Mouse (Mus musculus): ENCODE measurements around the gene Dcst1.
A peak's percentile ranks its signal among the peaks of the same experiment; 100 is the strongest.

Dcst1 gene

GRCm38 (mm10) chr3:89388134-89388881, 23.3 kb upstream of the Dcst1 start:
- DNase-seq (ENCODE audit: low read depth, low spot score), result no peak

- DNase-seq (ENCODE audit: low read depth, low spot score), result no peak
Measured at GRCm38 (mm10) chr3:89387632-89388031, 22.6 kb upstream of the Dcst1 start.

- no peak for DNase-seq (ENCODE audit: low read depth, low spot score)
Measured at GRCm38 (mm10) chr3:89386438-89387420, 21.7 kb upstream of the Dcst1 start.

- no peak for DNase-seq (ENCODE audit: low read depth, low spot score)
Measured at GRCm38 (mm10) chr3:89385451-89385850, 20.4 kb upstream of the Dcst1 start.

- peak; percentile 84 for DNase-seq (ENCODE audit: low read depth, low spot score)
Measured at GRCm38 (mm10) chr3:89384331-89385076, 19.5 kb upstream of the Dcst1 start.

GRCm38 (mm10) chr3:89383651-89384255, 18.7 kb upstream of the Dcst1 start:
- DNase-seq (ENCODE audit: low read depth, low spot score), result no peak

GRCm38 (mm10) chr3:89382950-89383349, 17.9 kb upstream of the Dcst1 start:
- DNase-seq (ENCODE audit: low read depth, low spot score), result no peak

GRCm38 (mm10) chr3:89382033-89382882, 17.2 kb upstream of the Dcst1 start:
- no peak for DNase-seq (ENCODE audit: low read depth, low spot score)

- no peak for DNase-seq (ENCODE audit: low read depth, low spot score)
Measured at GRCm38 (mm10) chr3:89381233-89381632, 16.2 kb upstream of the Dcst1 start.

GRCm38 (mm10) chr3:89380711-89381110, 15.7 kb upstream of the Dcst1 start:
- DNase-seq (ENCODE audit: low read depth, low spot score), result no peak

GRCm38 (mm10) chr3:89380291-89380690, 15.2 kb upstream of the Dcst1 start:
- no peak for DNase-seq (ENCODE audit: low read depth, low spot score)

GRCm38 (mm10) chr3:89379388-89380131, 14.5 kb upstream of the Dcst1 start:
- no peak for DNase-seq (ENCODE audit: low read depth, low spot score)

GRCm38 (mm10) chr3:89378394-89379067, 13.5 kb upstream of the Dcst1 start:
- DNase-seq (ENCODE audit: low read depth, low spot score), result no peak

GRCm38 (mm10) chr3:89377831-89378230, 12.8 kb upstream of the Dcst1 start:
- no peak for DNase-seq (ENCODE audit: low read depth, low spot score)

GRCm38 (mm10) chr3:89373581-89374231, 8.7 kb upstream of the Dcst1 start:
- DNase-seq (ENCODE audit: low read depth, low spot score), result no peak

GRCm38 (mm10) chr3:89367338-89367737, 2.3 kb upstream of the Dcst1 start:
- no peak for DNase-seq (ENCODE audit: low read depth, low spot score)

GRCm38 (mm10) chr3:89365486-89366414, 697 bp upstream of the Dcst1 start:
- no peak for DNase-seq (ENCODE audit: low read depth, low spot score)

GRCm38 (mm10) chr3:89364631-89365030, 422 bp downstream of the Dcst1 start:
- no peak for DNase-seq (ENCODE audit: low read depth, low spot score)
